Mouse (Mus musculus): ENCODE data around the gene Tnni2. TPM values are rescaled to one million over a fixed set of nuclear protein-coding genes. Genes with fewer than 3 reads are reported as not detected.
"Not testable (repeated sequence)": the region's sequence is repeated elsewhere in the genome, so short reads cannot be mapped to it uniquely, and the experiment has no call there.

Gene Tnni2
- total RNA-seq, 1 experiment: 3.7 TPM

GRCm38 (mm10) chr7:142403591-142403990, 38.0 kb upstream of the Tnni2 start:
- Histone ChIP-seq H3K9ac (ENCODE audit: insufficient read depth, low read depth, low read length, poor library complexity, severe bottlenecking) (no peak overlapping the region), H3K9me3 (ENCODE audit: control insufficient read depth, insufficient read depth, low read depth, low read length) (no peaks in the 10 kb centered on the region), H3K4me3 (ENCODE audit: insufficient read depth in 1 of 2, low read depth in 1 of 2, low read length in 2 of 2, poor library complexity in 1 of 2, severe bottlenecking in 1 of 2) (no peak overlapping the region), H3K4me1 (ENCODE audit: control insufficient read depth in 2 of 2, insufficient read depth in 2 of 2, low read length in 2 of 2, poor library complexity in 1 of 2) (peaks cover 1 to 12% of the 10 kb centered on the region in 2 experiments; a peak in 1 of 4 replicates), H3K27ac (ENCODE audit: insufficient read depth, low read depth, low read length, poor library complexity, severe bottlenecking) (no peak overlapping the region), H3K36me3 (ENCODE audit: control insufficient read depth, insufficient read depth, low read length, poor library complexity, severe bottlenecking) (no peaks in the 10 kb centered on the region)
- TF ChIP-seq HCFC1 (IDR thresholded peaks at IDR 0.05; ENCODE audit: borderline replicate concordance, insufficient read depth, low read length): no peak
- DNase-seq (ENCODE audit: low read depth, low spot score): no peak
- in situ Hi-C loops (cut with MboI; ENCODE audit: low sequenced_read_pairs in 2 of 2, unreplicated experiment in 2 of 2): no loop called here

GRCm38 (mm10) chr7:142405134-142405533, 36.5 kb upstream of the Tnni2 start:
- H3K4me3 ChIP-seq (ENCODE audit: insufficient read depth in 1 of 2, low read depth in 1 of 2, low read length in 2 of 2, poor library complexity in 1 of 2, severe bottlenecking in 1 of 2); H3K9ac ChIP-seq (ENCODE audit: insufficient read depth, low read depth, low read length, poor library complexity, severe bottlenecking); in situ Hi-C loops (cut with MboI; ENCODE audit: low sequenced_read_pairs in 2 of 2, unreplicated experiment in 2 of 2); H3K36me3 ChIP-seq (ENCODE audit: control insufficient read depth, insufficient read depth, low read length, poor library complexity, severe bottlenecking); DNase-seq (ENCODE audit: low read depth, low spot score); H3K9me3 ChIP-seq (ENCODE audit: control insufficient read depth, insufficient read depth, low read depth, low read length); H3K27ac ChIP-seq (ENCODE audit: insufficient read depth, low read depth, low read length, poor library complexity, severe bottlenecking): not testable (repeated sequence)
- peaks cover 1 to 12% of the 10 kb centered on the region in 2 experiments; a peak in 1 of 4 replicates for H3K4me1 ChIP-seq (ENCODE audit: control insufficient read depth in 2 of 2, insufficient read depth in 2 of 2, low read length in 2 of 2, poor library complexity in 1 of 2)

GRCm38 (mm10) chr7:142407935-142408334, 33.7 kb upstream of the Tnni2 start:
- Histone ChIP-seq H3K4me1 (ENCODE audit: control insufficient read depth in 2 of 2, insufficient read depth in 2 of 2, low read length in 2 of 2, poor library complexity in 1 of 2) (peaks cover 1 to 4% of the 10 kb centered on the region in 2 experiments; a peak in 1 of 4 replicates), H3K9ac (ENCODE audit: insufficient read depth, low read depth, low read length, poor library complexity, severe bottlenecking) (no peak overlapping the region), H3K9me3 (ENCODE audit: control insufficient read depth, insufficient read depth, low read depth, low read length) (no peaks in the 10 kb centered on the region), H3K27ac (ENCODE audit: insufficient read depth, low read depth, low read length, poor library complexity, severe bottlenecking) (no peak overlapping the region), H3K36me3 (ENCODE audit: control insufficient read depth, insufficient read depth, low read length, poor library complexity, severe bottlenecking) (no peaks in the 10 kb centered on the region), H3K4me3 (ENCODE audit: insufficient read depth in 1 of 2, low read depth in 1 of 2, low read length in 2 of 2, poor library complexity in 1 of 2, severe bottlenecking in 1 of 2) (no peak overlapping the region)
- TF ChIP-seq CHD2 (IDR thresholded peaks at IDR 0.05; ENCODE audit: low read depth, low read length) (no peak), MAFK (IDR thresholded peaks at IDR 0.05; ENCODE audit: insufficient read depth, low read depth, low read length) (no peak), HCFC1 (IDR thresholded peaks at IDR 0.05; ENCODE audit: borderline replicate concordance, insufficient read depth, low read length) (no peak), ZNF384 (IDR thresholded peaks at IDR 0.05; ENCODE audit: low read depth, low read length) (no peak)
- no peak for DNase-seq (ENCODE audit: low read depth, low spot score)
- in situ Hi-C loops (cut with MboI; ENCODE audit: low sequenced_read_pairs in 2 of 2, unreplicated experiment in 2 of 2): no loop called here

GRCm38 (mm10) chr7:142408686-142409085, 32.9 kb upstream of the Tnni2 start:
- Histone ChIP-seq H3K9ac (ENCODE audit: insufficient read depth, low read depth, low read length, poor library complexity, severe bottlenecking) (no peak overlapping the region), H3K27ac (ENCODE audit: insufficient read depth, low read depth, low read length, poor library complexity, severe bottlenecking) (no peak overlapping the region), H3K4me1 (ENCODE audit: control insufficient read depth in 2 of 2, insufficient read depth in 2 of 2, low read length in 2 of 2, poor library complexity in 1 of 2) (peaks cover 1 to 4% of the 10 kb centered on the region in 2 experiments; a peak in 1 of 4 replicates), H3K9me3 (ENCODE audit: control insufficient read depth, insufficient read depth, low read depth, low read length) (no peaks in the 10 kb centered on the region), H3K4me3 (ENCODE audit: insufficient read depth in 1 of 2, low read depth in 1 of 2, low read length in 2 of 2, poor library complexity in 1 of 2, severe bottlenecking in 1 of 2) (no peak overlapping the region), H3K36me3 (ENCODE audit: control insufficient read depth, insufficient read depth, low read length, poor library complexity, severe bottlenecking) (no peaks in the 10 kb centered on the region)
- TF ChIP-seq ZC3H11A (IDR thresholded peaks at IDR 0.05; ENCODE audit: borderline replicate concordance, low read depth, low read length): no peak
- TF ChIP-seq MAFK (IDR thresholded peaks at IDR 0.05; ENCODE audit: insufficient read depth, low read depth, low read length): no peak
- no peak for TF ChIP-seq ZNF384 (IDR thresholded peaks at IDR 0.05; ENCODE audit: low read depth, low read length)
- no peak for TF ChIP-seq CHD2 (IDR thresholded peaks at IDR 0.05; ENCODE audit: low read depth, low read length)
- TF ChIP-seq HCFC1 (IDR thresholded peaks at IDR 0.05; ENCODE audit: borderline replicate concordance, insufficient read depth, low read length): no peak
- DNase-seq (ENCODE audit: low read depth, low spot score): no peak
- in situ Hi-C loops (cut with MboI; ENCODE audit: low sequenced_read_pairs in 2 of 2, unreplicated experiment in 2 of 2): no loop called here

GRCm38 (mm10) chr7:142409603-142410002, 32.0 kb upstream of the Tnni2 start:
- DNase-seq (ENCODE audit: low read depth, low spot score): no peak
- no peak overlapping the region for H3K4me3 ChIP-seq (ENCODE audit: insufficient read depth in 1 of 2, low read depth in 1 of 2, low read length in 2 of 2, poor library complexity in 1 of 2, severe bottlenecking in 1 of 2)
- H3K9me3 ChIP-seq (ENCODE audit: control insufficient read depth, insufficient read depth, low read depth, low read length): no peaks in the 10 kb centered on the region
- in situ Hi-C loops (cut with MboI; ENCODE audit: low sequenced_read_pairs in 2 of 2, unreplicated experiment in 2 of 2): no loop called here
- H3K27ac ChIP-seq (ENCODE audit: insufficient read depth, low read depth, low read length, poor library complexity, severe bottlenecking): no peak overlapping the region
- H3K9ac ChIP-seq (ENCODE audit: insufficient read depth, low read depth, low read length, poor library complexity, severe bottlenecking): no peak overlapping the region
- TF ChIP-seq CHD2 (IDR thresholded peaks at IDR 0.05; ENCODE audit: low read depth, low read length) (no peak), HCFC1 (IDR thresholded peaks at IDR 0.05; ENCODE audit: borderline replicate concordance, insufficient read depth, low read length) (no peak), MAFK (IDR thresholded peaks at IDR 0.05; ENCODE audit: insufficient read depth, low read depth, low read length) (no peak), ZC3H11A (IDR thresholded peaks at IDR 0.05; ENCODE audit: borderline replicate concordance, low read depth, low read length) (no peak), ZNF384 (IDR thresholded peaks at IDR 0.05; ENCODE audit: low read depth, low read length) (no peak)
- peaks cover 0 to 1% of the 10 kb centered on the region in 2 experiments; a peak in 1 of 4 replicates for H3K4me1 ChIP-seq (ENCODE audit: control insufficient read depth in 2 of 2, insufficient read depth in 2 of 2, low read length in 2 of 2, poor library complexity in 1 of 2)
- H3K36me3 ChIP-seq (ENCODE audit: control insufficient read depth, insufficient read depth, low read length, poor library complexity, severe bottlenecking): no peaks in the 10 kb centered on the region
